Mouse (Mus musculus) CD4-positive, CD25-positive, alpha-beta regulatory T cell (primary cell): ENCODE results near the gene Wnt4. TPM values are rescaled to one million over a fixed set of nuclear protein-coding genes. Genes with fewer than 3 reads are reported as not detected.

Source experiments
- polyA plus RNA-seq: library from polyadenylated mRNA; unstranded; fragments of 100-300 nt; shearing (Covaris generic); gene quantifications from one replicate; pipeline ENCODE4 v1.2.1, GENCODE M21; 2017

The Wnt4 gene
- 0.39 TPM for polyA plus RNA-seq

DNA sequence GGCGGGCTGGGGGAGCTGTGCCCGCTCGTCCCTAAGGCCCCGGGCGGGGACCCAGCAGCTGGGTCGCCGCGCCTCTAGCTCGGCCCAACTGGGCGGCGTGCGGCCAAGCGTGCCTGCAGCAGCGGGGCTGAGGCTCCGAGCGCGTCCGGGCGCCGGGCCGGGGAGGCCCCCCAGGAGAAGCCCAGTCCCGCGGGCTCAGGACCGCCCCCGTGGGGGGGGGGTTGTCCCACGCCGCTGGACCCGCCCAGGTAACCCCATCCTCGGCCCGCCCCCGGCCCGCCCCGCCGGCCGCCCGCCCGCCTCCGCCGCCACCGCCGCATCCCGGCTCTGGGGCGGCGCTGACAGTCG lies at the start of gene Wnt4:
Wnt4 (plus strand) TSS at position 324 of the 348 bp plus-strand sequence.

Other genes starting within 250 kb of the Wnt4 start
- gene Zbtb40, start 228.7 kb upstream of the Wnt4 start, polyA plus RNA-seq: 10.1 TPM
- gene Cdc42, start 80.2 kb downstream of the Wnt4 start, polyA plus RNA-seq: 771 TPM
- not detected for gene Cela3a, start 132.3 kb downstream of the Wnt4 start, polyA plus RNA-seq
- gene Cela3b, start 153.1 kb downstream of the Wnt4 start, polyA plus RNA-seq: not detected
- not detected for gene 1700013G24Rik, start 175.8 kb downstream of the Wnt4 start, polyA plus RNA-seq
- gene Hspg2, start 191.3 kb downstream of the Wnt4 start, polyA plus RNA-seq: 0.02 TPM